Mouse (Mus musculus): ENCODE measurements at regions not wholly inside any gene's neighbourhood (a gene's known extent, or its start where the extent isn't known, plus 50 kb on each side); places are given as distances from the start of the nearest gene placed in this dataset.
"Not testable (repeated sequence)": the region's sequence is repeated elsewhere in the genome, so short reads cannot be mapped to it uniquely, and the experiment has no call there.

GRCm38 (mm10) chr9:85637274-85637673, 111.9 kb downstream of the Ibtk start:
- no peak for DNase-seq (ENCODE audit: low read depth)

- DNase-seq (ENCODE audit: low read depth): no peak
Observed at GRCm38 (mm10) chr9:85636131-85636447, 113.0 kb downstream of the Ibtk start.

- DNase-seq (ENCODE audit: low read depth): no peak
Observed at GRCm38 (mm10) chr9:85635438-85636130, 113.5 kb downstream of the Ibtk start.

- not testable (repeated sequence) for DNase-seq (ENCODE audit: low read depth)
Observed at GRCm38 (mm10) chr9:85634786-85635185, 114.3 kb downstream of the Ibtk start.

GRCm38 (mm10) chr9:85617972-85618371, 131.2 kb downstream of the Ibtk start:
- DNase-seq (ENCODE audit: low read depth): no peak

- DNase-seq (ENCODE audit: low read depth): no peak
Observed at GRCm38 (mm10) chr9:85617177-85617777, 131.9 kb downstream of the Ibtk start.

- no peak for DNase-seq (ENCODE audit: low read depth)
Observed at GRCm38 (mm10) chr9:85616266-85616869, 132.8 kb downstream of the Ibtk start.

- DNase-seq (ENCODE audit: low read depth): no peak
Observed at GRCm38 (mm10) chr9:85609152-85609551, 140.0 kb downstream of the Ibtk start.

GRCm38 (mm10) chr9:85596959-85597358, 152.2 kb downstream of the Ibtk start:
- DNase-seq (ENCODE audit: low read depth): peak; percentile 16

GRCm38 (mm10) chr9:85593867-85594266, 155.3 kb downstream of the Ibtk start:
- no peak for DNase-seq (ENCODE audit: low read depth)

GRCm38 (mm10) chr9:85592639-85593038, 156.5 kb downstream of the Ibtk start:
- DNase-seq (ENCODE audit: low read depth): no peak

- no peak for DNase-seq (ENCODE audit: low read depth)
Observed at GRCm38 (mm10) chr9:85589210-85589609, 159.9 kb downstream of the Ibtk start.

- DNase-seq (ENCODE audit: low read depth): no peak
Observed at GRCm38 (mm10) chr9:85588077-85588476, 161.1 kb downstream of the Ibtk start.

- DNase-seq (ENCODE audit: low read depth): no peak
Observed at GRCm38 (mm10) chr9:85581028-85581595, 168.0 kb downstream of the Ibtk start.

- no peak for DNase-seq (ENCODE audit: low read depth)
Observed at GRCm38 (mm10) chr9:85577812-85578211, 171.3 kb downstream of the Ibtk start.

GRCm38 (mm10) chr9:85577338-85577737, 171.8 kb downstream of the Ibtk start:
- no peak for DNase-seq (ENCODE audit: low read depth)

GRCm38 (mm10) chr9:85568877-85569276, 180.3 kb downstream of the Ibtk start:
- DNase-seq (ENCODE audit: low read depth): no peak

- DNase-seq (ENCODE audit: low read depth): no peak
Observed at GRCm38 (mm10) chr9:85551871-85552270, 197.3 kb downstream of the Ibtk start.

GRCm38 (mm10) chr9:85550455-85550854, 198.7 kb downstream of the Ibtk start:
- DNase-seq (ENCODE audit: low read depth): no peak

GRCm38 (mm10) chr9:85546226-85546625, 202.9 kb downstream of the Ibtk start:
- no peak for DNase-seq (ENCODE audit: low read depth)

- DNase-seq (ENCODE audit: low read depth): no peak
Observed at GRCm38 (mm10) chr9:85545566-85545965, 203.6 kb downstream of the Ibtk start.

- DNase-seq (ENCODE audit: low read depth): no peak
Observed at GRCm38 (mm10) chr9:85538557-85538956, 210.6 kb downstream of the Ibtk start.

- DNase-seq (ENCODE audit: low read depth): no peak
Observed at GRCm38 (mm10) chr9:85528421-85528820, 201.3 kb upstream of the Tent5a start.

All from c-Kit-positive CD71-positive TER-119-negative erythroid progenitor cells, embryonic 14.5 days (primary cell).